Mouse (Mus musculus): ENCODE measurements around the gene Snx19.

DNA sequence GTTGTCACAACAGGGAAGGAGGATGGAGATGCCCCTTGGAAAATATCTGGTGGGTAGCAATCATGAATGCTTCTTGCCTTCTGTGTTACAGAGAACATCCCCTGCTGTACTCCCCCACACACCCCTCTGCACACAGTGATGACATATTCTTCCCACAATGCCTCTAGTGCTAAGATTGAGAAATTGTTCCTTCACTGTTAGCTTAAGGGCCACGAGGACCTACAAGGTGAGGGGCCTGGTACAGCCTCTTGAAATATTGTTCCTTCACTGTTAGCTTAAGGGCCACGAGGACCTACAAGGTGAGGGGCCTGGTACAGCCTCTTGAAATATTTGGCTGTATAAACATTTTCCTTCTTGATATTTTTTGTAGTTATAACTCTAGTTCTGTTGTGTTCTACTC is 14.9 kb downstream of the Snx19 start:
- TF ChIP-seq ZNF384 (IDR thresholded peaks at IDR 0.05; ENCODE audit: low read depth, low read length) (no peak), MAFK (IDR thresholded peaks at IDR 0.05; ENCODE audit: insufficient read depth, low read depth, low read length) (no peak)

All from ES-E14 (cell line).